Mouse (Mus musculus) brown adipose tissue, adult 24 weeks (tissue): ENCODE measurements at regions not wholly inside any gene's neighbourhood (a gene's known extent, or its start where the extent isn't known, plus 50 kb on each side); places are given as distances from the start of the nearest gene placed in this dataset.

ENCODE experiments used
- H3K27ac ChIP-seq: fragments of 200-500 bp; replicated peaks from 2 replicates; pipeline ENCODE4 v1.5.1; 2012; ENCODE audit warnings: low read depth, mild to moderate bottlenecking, low read length
- H3K4me1 ChIP-seq: fragments of 200-500 bp; 2 replicates; pipeline ENCODE4 v1.6.1; 2012; ENCODE audit warnings: low read length, mixed read lengths; ENCODE audit not compliant: control insufficient read depth, insufficient read depth, insufficient read length
- H3K4me3 ChIP-seq: fragments of 200-500 bp; 2 replicates; pipeline ENCODE4 v1.5.1; 2012; ENCODE audit warnings: low read depth, mild to moderate bottlenecking, low read length, moderate library complexity; ENCODE audit not compliant: insufficient read depth

DNA sequence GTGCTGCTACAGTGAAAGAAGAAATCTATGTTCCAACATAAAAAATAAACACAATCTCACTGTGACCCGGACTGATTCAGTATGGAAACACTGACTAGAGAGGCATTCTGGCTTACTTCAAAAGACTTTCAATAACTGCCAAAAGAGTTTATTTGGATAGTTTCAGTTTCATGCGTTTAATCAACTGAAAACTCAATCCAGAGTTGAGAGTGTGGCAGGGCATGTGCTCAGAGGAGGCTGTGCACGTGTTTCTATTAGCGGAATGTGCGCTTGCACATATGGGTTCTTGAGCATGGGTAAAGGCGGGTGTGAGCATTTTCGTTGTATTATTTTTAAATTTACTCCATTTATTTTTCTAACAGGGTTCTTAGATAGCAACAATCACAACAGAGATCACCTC, 245.2 kb upstream of the Meox2 start:
- Histone ChIP-seq H3K27ac (no peak overlapping the region), H3K4me1 (no peaks in the 10 kb centered on the region), H3K4me3 (no peak overlapping the region)

DNA sequence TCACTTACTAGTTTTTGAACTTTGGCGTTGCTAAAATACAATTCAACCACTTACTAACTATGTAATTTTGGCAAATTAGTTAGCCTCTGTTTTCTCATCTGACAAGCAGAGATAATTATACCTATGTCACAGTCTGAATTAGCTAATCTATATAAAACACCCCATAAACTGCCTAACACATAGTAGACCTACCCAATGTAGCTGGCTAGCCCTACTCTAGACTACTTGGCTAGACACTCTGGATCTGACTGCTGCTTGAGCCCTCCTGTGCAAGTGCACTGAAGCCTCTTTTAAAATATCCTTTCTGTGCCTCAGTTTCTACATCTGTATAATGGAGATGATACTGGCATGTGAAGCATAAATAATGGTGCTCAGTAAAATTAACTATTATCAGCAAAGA, 227.6 kb upstream of the Meox2 start:
- Histone ChIP-seq H3K4me1 (no peaks in the 10 kb centered on the region), H3K27ac (no peak overlapping the region), H3K4me3 (no peak overlapping the region)

DNA sequence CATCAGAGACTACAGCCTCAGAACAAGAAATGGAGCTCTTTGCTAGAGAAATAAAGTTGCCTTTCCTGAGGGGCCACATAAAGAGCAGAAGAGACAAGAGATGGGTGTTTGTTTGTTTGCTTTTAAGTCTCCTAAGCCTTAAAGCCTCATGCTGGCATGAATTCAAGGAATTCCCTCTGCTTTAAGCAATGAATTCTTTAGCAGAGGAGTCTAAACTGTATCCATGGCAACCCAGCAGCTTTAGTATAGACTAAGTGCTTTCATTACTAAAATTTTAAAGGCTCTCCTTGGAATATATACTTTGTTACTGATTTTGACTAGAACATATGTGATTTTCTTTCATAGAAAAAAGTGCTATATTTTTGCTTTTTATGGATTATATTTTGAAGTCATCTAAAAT, 195.0 kb upstream of the Meox2 start:
- no peak overlapping the region for H3K4me3 ChIP-seq
- H3K27ac ChIP-seq: no peak overlapping the region
- H3K4me1 ChIP-seq: peaks cover 3% of the 10 kb centered on the region

DNA sequence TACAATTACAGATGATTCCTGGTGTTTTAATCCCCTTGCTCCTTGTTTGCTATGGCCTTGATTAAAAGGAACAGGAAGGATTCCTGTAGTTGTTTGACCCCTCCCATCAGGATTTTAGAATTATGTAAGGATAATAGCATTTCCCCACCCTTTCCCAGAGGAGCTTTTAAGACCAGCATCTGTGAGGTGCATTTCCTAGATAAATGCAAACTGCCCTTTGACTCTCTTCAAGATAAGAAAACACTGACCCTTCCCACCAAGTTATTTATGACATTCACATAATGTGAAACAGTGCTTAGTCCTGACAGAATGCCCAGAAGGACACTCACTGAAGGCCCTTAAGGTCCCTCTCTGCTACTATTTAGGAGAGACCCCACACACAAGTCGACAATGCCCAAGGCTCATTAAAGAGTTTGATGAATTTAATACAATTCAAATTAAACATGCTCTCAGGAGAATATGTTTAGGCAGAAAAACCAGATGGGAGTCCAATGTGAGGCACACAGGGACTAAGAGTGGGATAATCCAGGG, 190.7 kb upstream of the Meox2 start:
- H3K4me1 ChIP-seq: peaks cover 5% of the 10 kb centered on the region
- no peak overlapping the region for H3K4me3 ChIP-seq
- H3K27ac ChIP-seq: peak overlapping the region; percentile 95

DNA sequence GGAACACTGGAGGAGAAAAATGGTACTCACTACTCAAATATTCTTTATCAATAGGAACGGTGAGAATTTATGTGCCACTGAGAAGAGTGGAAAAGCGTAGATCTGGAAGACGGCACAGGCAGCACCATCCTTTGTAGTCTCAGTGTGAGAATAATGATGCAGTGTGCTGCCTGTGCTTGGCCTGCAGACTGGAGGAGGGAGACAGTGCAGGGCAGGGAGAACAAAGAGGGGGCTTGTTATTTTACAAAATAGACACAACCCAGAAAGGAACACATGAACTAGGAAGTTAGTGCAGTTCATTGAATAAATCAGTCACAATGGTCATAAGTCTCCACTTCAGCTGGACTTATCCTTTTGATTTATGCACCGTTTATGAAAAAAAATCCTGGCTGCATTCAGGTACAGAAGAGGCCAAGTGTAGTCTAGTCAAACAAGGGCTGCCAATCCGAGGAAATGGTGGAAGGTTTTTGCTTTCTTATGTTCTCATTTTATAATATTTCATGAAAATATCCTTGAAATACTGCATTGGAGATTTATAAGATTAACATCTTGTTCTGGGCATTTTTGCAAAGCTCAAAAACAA, 190.0 kb upstream of the Meox2 start:
- H3K4me1 ChIP-seq: peaks cover 5% of the 10 kb centered on the region
- peak overlapping the region; percentile 89 for H3K27ac ChIP-seq

DNA sequence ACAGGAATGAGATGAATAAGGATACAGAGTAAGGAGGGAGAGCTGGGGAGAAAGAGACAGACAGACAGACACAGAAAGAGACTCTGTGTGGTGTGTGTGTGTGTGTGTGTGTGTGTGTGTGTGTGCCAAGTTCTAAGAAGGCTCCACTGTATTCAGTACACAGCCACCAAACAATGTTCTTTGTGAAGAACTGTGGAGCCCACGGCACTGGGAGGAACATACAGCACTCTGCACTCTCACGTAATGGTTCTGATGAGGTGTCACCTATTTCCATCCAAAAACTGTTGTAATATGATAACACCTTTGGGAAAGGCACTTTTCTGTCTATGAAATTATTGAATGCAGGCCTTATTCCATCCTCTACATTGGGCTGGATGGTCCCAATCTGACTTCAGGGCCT, 184.8 kb upstream of the Meox2 start:
- no peak overlapping the region for H3K4me3 ChIP-seq
- H3K27ac ChIP-seq: no peak overlapping the region
- peaks cover 4% of the 10 kb centered on the region; the same call in 1 of the 2 replicates for H3K4me1 ChIP-seq

More for the DNA sequence above, 190.0 kb upstream of the Meox2 start:
- H3K4me3 ChIP-seq: no peak overlapping the region

DNA sequence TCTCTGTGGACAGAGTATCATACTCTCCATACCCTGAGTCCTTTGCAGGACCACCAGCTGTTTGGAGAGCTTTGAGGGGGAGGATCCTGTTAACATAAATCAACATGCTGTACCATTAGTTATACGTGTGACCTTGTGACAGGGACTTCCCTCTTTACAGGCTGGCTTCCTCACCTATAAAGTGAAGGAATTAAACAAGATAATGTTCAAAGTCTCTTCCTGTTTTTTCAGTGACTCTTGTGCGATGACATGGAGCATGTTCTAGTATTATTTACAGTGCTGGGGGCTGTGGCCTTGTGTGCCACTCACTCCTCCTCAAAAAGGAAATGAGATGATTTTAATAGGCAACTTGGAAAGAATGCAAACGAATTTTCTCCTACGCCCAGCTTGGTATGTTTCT, 182.1 kb upstream of the Meox2 start:
- Histone ChIP-seq H3K4me3 (no peak overlapping the region), H3K27ac (no peak overlapping the region; the same call in 1 of the 2 replicates), H3K4me1 (0 out of 2 replicates have a peak, but pooled peaks cover 2% of the 10 kb centered on the region)

DNA sequence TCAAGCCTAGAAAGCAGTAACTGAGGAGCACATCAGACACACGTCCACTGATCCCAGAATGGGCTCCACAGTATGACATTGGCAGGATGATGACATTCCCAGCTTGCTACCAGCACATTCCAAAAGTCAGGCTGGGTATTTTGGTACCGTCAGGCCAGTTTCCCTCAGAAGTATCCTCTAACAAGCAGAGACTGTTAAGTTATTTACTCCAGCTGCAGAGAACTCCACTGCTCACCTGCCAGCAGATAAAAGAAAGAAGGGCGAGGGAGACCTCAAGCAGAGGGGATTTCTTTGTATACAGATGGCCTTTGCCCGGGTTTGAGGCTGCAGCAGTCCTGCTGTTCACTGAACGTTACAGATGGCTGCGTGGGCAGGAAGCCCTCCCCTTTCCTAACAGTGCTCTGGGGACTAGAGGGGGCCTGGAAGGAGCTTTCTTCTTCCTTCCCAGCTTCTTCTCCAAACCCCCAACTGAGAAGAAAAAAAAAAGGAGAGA, 175.2 kb upstream of the Meox2 start:
- H3K27ac ChIP-seq: peak overlapping the region; percentile 95
- H3K4me1 ChIP-seq: no peaks in the 10 kb centered on the region
- H3K4me3 ChIP-seq: 0 out of 2 replicates have a peak overlapping the region, but pooled peaks have one; percentile 11

DNA sequence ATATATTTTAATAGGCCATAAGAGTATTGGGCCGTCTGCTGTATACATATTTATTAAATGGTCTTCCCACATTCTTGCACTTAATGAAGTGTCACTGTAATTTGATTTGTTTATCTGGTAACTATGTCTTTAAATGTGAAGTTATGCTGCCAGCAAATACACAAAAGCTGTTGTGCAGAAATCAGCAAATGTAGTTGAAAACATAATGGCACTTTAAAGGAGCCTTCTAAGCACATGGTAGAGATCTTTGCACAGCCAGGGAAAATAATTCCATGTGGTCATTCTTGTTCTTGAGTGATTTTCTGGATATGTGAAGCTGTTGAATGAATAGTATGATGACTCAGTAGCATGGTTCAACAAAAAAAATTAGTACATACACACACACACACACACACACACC, 164.4 kb upstream of the Meox2 start:
- no peak overlapping the region for H3K27ac ChIP-seq

DNA sequence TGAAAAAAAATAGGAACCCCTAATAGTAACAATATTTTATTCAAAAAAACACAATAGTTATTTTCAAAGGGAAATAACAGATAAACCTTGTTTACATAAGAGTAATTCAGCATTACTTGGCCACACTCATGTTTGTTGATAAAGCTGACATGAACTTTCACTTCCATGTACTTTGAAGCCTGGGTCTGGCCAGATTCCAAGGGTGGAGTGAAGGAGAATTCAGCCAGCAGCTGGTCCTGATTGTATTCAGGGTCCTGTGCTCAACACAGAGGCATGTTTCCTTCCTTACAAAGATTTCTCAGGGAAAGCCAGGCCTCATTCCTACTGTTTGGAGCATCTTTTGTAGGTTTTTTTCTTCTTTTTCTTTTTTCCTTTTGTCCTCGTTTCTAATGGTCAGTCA, 162.4 kb upstream of the Meox2 start:
- Histone ChIP-seq H3K4me1 (peaks cover 8% of the 10 kb centered on the region), H3K4me3 (no peak overlapping the region), H3K27ac (peak overlapping the region; percentile 83)

More for the DNA sequence above, 164.4 kb upstream of the Meox2 start:
- H3K4me3 ChIP-seq: no peak overlapping the region
- H3K4me1 ChIP-seq: peaks cover 5% of the 10 kb centered on the region

DNA sequence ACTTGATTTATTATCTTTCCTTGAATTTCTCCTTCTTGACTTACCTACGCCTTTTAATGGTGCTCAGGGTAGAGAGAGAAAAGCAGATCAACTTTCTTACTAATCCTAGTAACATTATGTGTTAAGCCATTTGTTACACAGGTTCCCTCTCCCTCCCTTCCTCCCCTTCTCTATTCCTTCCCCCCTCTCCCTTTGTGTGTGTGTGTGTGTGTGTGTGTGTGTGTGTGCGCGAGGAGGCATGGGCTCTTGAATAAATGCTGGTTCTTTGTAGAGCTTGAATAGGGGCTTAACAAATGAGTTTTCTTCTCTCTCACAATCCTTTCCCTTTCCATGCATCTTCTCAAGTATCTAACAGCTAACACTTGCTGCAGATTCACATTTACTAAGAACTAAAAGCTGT, 160.4 kb upstream of the Meox2 start:
- peaks cover 8% of the 10 kb centered on the region for H3K4me1 ChIP-seq

DNA sequence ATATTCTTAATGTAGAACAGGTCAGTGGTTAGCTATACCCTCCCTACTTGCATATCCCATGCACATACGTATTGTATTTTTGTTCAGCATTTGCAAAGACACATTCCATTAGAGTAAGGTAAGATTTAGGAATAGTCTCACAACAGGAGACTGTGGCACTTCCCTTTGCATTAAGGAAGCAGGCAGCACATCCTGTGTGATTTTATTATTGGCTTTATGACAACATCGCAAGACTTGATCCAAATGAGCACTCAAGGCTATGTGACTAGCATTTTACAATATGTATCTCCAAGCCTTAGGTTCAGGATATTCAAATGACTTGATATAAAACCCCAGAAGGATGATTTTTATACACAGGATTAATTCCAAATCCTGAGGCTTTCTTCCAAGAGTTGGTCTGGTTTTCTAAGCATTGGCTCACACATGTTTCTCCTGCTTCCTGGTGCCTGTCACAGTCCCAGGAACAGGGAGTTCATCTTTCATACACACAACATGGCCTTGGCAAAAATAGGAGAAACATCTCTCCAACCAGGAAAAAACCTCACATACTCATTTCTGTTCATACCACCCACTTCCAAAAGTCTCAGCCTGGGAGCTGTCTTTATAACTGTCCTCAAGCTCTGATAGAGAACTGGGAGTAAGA, 159.1 kb upstream of the Meox2 start:
- H3K4me3 ChIP-seq: no peak overlapping the region
- H3K27ac ChIP-seq: peak overlapping the region; percentile 94
- H3K4me1 ChIP-seq: peaks cover 8% of the 10 kb centered on the region

More for the DNA sequence above, 160.4 kb upstream of the Meox2 start:
- Histone ChIP-seq H3K27ac (no peak overlapping the region), H3K4me3 (no peak overlapping the region)

DNA sequence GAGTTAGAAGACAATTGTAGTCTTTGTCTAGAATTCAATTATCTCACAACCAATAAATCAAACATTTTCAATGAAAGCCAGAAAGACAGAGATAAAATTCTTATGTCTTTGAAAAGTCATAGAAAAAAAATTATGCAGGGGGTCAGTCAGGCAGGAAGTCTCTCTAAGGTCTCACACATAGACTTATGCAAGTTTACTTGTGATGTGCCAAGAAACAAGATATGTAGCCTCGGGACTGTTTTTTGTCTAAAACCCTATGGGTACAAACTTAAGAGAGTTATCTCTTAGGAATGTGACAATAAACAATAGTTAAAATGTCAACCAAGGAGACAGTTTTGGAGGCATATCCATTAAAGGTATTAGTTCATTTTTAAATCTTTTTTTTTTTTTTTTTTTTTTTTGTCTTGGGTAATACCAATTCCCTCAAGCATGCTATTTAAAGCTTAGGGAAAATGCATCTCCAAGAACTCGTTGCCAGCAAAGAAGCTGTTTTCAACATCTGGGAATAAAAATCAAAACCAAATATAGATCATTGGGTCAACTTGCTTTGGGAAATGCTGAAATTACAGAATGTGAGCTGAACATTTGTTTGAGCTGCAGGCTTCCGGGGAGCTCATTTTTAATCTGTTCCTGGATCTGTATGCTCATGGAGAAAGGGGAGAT, 133.8 kb upstream of the Meox2 start:
- Histone ChIP-seq H3K27ac (no peak overlapping the region), H3K4me1 (no peaks in the 10 kb centered on the region), H3K4me3 (no peak overlapping the region)

DNA sequence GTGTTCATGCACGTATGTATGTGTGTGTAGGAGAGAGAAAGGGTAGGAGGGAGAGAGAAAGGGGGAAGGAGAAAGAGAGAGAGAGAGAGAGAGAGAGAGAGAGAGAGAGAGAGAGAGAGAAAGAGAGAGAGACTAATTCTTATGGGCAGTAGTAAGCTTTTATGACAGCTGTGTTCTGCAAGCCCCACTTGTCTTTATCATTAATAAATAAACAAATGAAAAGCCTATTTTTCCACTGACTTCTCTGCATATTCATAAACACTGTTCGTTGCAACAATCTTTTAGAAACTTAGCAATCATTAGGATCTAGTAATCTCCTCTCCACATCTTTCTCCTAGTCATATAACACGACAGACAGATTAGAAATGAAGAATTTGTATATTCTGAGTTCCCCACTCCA, 131.2 kb upstream of the Meox2 start:
- Histone ChIP-seq H3K4me1 (no peaks in the 10 kb centered on the region), H3K27ac (no peak overlapping the region), H3K4me3 (no peak overlapping the region)

DNA sequence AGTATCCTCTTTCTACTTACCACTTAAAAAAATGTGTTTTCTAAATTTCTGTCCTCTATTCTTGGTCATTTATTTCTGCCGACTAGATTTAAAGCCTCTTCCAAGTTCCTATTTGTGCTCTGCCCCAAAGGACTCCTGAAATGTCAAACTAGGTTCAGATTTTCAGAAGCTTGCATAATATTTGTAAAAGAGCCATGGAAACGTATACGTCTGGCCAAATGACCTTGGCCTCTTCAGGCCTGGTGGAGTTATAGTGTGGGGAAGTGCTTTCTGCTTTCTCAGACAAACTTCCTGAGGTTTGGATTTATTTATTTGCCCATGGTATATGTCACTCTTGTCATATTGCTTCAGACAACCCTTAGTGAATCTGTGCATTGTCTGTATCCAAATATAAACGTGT, 117.2 kb upstream of the Meox2 start:
- Histone ChIP-seq H3K4me1 (no peaks in the 10 kb centered on the region; the same call in 1 of the 2 replicates), H3K4me3 (no peak overlapping the region), H3K27ac (0 out of 2 replicates have a peak overlapping the region, but pooled peaks have one; percentile 38)
